Mouse (Mus musculus) frontal cortex, postnatal 36 days (tissue): ENCODE results near the gene Ugt1a10.

ENCODE experiments used
- DNase-seq, 2 experiments: peaks; one replicate each; pipeline ENCODE4 v3.0.0; 2022; ENCODE audit warnings: low spot score in 2 of 2

Ugt1a10 gene

DNA sequence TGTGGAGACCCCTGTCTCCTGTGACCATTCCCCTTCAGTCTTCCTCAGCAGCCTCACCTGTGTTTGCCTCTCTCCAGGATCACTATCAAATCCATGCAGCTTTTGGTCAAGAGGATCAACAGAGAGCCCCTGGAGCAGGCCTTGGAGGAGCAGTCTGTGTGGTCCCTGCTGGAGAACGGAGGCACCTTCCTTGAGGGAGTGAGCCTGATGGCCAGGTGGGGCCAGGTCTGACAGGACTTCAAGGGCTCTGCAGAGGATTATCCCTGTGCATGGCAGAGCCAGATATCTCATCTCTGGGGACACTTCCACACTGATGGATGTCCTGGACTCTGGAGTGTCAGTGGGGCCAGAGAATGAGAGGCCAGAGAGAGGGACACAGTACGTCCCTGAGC, 200.3 kb downstream of the Ugt1a10 start:
- no peak for DNase-seq

GRCm38 (mm10) chr1:88255989-88256754, 201.0 kb downstream of the Ugt1a10 start:
- no peak for DNase-seq

DNA sequence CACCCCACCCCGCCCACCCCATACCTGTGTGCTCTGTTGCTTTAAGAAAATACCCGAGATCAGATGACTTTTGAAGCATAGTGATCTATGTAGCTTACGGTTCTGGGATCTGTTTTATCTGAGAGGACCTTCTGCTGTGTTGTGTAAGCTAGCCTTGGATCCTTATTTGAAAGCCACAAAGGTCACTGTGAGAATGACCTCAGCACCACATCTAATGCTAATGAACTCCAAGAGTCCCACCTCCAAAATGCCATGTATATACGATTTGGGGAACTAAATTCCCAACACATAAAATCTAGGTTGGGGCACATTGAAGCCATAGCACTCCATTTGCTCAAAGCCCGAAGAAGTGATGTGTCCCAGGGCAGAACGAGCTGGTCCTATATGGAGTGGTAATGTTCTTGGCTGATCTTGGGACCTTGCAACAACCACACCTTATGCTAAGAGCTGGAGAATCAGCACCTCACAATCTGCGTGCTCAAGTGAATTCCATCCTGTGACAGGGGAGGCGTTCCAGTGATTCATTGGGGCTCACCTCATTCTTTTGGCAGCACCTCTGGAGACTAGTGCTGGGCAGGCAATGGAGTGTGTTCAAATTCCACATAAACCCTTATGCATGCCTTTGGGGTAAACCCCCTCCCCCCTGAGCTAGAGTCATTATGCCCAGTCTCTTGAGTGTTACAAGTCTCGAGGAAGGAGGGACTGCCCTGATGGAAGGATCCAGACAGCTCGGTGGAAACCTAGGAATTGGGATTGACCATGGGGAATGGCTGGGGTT, 201.9 kb downstream of the Ugt1a10 start:
- DNase-seq: no peak

GRCm38 (mm10) chr1:88257681-88258080, 202.5 kb downstream of the Ugt1a10 start:
- DNase-seq: no peak

DNA sequence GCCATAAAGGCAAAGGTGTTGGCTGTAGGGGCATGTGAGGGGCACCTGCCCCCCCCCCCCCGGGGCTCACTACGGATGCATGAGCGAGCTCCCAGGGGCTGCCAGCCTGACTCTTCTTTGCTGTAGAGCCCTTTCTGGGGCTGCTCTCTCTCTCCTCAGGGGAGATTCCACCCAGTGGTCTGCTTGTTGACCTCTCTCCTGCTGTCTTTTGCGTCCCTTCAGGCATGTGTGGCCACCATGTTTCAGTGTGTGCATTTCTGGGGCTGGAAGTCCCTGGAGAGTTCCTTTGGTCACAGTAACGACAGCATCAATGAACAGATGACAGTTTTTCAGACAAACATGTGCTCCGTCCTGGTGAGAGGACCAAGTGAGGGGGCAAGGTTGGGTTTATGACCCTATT, 203.2 kb downstream of the Ugt1a10 start:
- no peak for DNase-seq

- DNase-seq: no peak
Observed at GRCm38 (mm10) chr1:88258881-88259642, 203.9 kb downstream of the Ugt1a10 start.

DNA sequence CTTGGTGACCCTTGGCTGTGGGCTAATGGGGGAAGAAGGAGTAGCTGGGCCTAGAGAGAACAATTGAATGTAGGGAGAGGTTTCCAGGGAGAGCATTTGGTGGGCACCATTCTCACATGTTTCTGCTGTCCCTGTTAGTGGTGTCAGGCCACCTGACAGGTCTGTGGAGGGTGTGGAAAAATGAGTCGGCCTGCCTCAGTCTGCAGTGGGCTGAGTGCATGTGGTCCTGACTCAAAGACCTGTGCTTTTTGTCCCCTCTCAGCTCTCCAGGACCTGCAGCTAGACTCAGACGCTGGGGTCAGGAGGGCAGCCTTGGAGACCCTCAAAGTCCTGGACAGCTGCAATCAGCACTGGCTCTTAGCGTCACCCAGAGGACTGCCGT, 204.4 kb downstream of the Ugt1a10 start:
- no peak for DNase-seq

- no peak for DNase-seq
Observed at GRCm38 (mm10) chr1:88260114-88260513, 204.9 kb downstream of the Ugt1a10 start.

DNA sequence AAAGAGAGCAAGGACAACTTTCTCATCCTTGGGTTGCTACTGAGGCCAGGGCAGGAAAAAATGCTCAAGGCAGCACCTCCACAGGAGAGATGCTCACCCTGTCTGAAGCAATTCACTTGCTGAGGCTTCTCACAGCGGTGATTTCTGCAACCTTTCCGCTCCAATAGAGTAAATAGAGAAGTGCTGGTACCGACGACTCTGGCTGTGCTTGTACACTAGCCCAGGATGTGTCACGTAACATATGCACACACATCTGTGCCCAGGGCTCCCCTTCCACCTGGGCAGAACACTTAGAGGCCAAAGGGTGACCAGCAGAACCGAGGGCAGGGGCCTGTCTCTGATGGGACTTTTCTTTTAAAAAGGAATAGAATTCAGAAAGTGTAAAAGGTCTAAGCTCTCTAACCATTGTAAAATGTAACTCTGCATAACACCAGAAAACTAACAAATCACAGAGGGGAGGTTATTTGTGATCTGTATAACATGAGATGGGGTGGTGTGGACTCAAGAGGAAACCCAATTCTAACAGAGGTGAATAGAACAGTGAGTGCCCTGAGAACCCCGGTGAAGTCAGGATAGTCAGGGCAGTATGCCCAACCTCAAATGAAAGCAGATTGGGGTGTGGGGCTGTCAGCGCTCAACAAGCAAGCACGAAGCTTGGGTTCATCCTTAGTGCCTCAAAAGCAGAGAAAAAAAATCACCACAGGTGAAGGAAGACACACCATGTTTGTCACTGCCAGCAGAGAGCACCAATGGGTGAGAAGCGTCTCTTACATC, 205.6 kb downstream of the Ugt1a10 start:
- no peak for DNase-seq

DNA sequence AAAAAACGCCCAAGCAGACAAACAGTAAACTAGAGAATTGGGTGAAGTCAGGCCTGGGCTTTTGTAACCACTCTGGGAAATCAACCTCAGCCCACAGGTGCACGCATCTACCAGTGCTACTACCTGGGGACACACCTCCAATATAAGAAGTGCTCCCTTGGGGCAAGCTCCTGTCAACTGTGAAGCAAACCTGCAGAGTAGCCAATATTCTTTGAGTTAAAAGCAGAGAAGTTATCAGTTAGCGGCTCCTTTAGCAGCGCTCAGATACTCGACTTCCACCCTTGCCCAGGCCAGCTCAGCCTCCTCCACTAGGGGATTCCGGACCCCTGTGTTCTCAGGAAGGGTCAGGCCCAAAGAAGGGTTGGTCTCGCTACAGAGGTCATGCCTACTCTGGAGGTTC, 206.5 kb downstream of the Ugt1a10 start:
- DNase-seq: no peak

GRCm38 (mm10) chr1:88262255-88262654, 207.1 kb downstream of the Ugt1a10 start:
- DNase-seq: no peak

GRCm38 (mm10) chr1:88262961-88263360, 207.8 kb downstream of the Ugt1a10 start:
- DNase-seq: no peak

DNA sequence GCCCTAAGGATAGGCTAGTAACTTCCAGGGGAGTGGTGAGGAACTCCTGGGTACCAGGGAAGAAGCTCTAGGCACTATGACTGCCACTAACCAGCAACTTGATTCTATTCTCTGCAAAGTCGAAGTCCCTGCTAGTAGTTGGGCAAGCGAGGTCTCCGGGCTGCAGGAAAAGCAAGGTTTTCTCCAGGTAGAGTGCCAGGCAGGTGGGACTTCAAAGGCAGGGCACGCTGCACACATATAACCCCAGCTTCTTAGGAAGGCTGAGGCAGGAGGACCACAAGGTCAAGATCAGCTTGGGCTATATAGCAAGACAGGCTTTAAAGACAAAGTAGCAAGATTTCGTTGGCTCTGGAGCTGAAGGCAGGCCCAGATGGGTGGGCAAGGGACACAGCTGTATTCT, 208.6 kb downstream of the Ugt1a10 start:
- no peak for DNase-seq

GRCm38 (mm10) chr1:88264237-88264868, 209.2 kb downstream of the Ugt1a10 start:
- no peak for DNase-seq

- no peak for DNase-seq
Observed at GRCm38 (mm10) chr1:88264869-88265240, 209.7 kb downstream of the Ugt1a10 start.

- no peak for DNase-seq
Observed at GRCm38 (mm10) chr1:88266123-88266522, 210.9 kb downstream of the Ugt1a10 start.

- DNase-seq: no peak
Observed at GRCm38 (mm10) chr1:88267489-88267888, 212.3 kb downstream of the Ugt1a10 start.

DNA sequence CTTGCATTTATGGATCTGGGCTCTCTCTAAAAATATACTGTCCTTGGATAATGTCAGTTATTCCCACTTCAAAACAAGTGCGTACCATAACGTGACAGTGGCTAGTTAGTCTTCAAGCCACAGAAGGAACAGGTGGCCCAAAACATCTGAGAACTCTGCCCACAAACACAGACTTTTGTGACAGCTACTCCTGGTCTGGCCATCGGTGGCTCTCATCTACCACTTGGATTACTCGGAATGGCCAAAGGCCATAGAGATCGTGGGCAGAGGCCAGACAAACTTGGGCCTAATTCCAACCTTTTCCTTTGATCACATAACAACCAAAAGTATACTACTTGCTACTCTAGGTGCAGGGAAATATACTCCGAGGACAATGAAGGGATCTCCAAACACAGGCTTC, 212.9 kb downstream of the Ugt1a10 start:
- no peak for DNase-seq
